Mouse (Mus musculus) adrenal gland, adult 10 weeks (tissue): ENCODE results near the gene Cfap43. TPM values are rescaled to one million over a fixed set of nuclear protein-coding genes. Genes with fewer than 3 reads are reported as not detected.

Experiments used
- polyA plus RNA-seq: library from polyadenylated mRNA; stranded (reverse); fragments of 350-450 nt; fragmentation: Illumina TruSeq; extraction: RNeasy Lipid Tissue Mini Kit (QIAGEN cat#74804); gene quantifications from one replicate; pipeline ENCODE4 v1.2.3, GENCODE M21; 2014; ENCODE audit warnings: low read depth, low replicate concordance

Cfap43 gene
- polyA plus RNA-seq = not detected

DNA sequence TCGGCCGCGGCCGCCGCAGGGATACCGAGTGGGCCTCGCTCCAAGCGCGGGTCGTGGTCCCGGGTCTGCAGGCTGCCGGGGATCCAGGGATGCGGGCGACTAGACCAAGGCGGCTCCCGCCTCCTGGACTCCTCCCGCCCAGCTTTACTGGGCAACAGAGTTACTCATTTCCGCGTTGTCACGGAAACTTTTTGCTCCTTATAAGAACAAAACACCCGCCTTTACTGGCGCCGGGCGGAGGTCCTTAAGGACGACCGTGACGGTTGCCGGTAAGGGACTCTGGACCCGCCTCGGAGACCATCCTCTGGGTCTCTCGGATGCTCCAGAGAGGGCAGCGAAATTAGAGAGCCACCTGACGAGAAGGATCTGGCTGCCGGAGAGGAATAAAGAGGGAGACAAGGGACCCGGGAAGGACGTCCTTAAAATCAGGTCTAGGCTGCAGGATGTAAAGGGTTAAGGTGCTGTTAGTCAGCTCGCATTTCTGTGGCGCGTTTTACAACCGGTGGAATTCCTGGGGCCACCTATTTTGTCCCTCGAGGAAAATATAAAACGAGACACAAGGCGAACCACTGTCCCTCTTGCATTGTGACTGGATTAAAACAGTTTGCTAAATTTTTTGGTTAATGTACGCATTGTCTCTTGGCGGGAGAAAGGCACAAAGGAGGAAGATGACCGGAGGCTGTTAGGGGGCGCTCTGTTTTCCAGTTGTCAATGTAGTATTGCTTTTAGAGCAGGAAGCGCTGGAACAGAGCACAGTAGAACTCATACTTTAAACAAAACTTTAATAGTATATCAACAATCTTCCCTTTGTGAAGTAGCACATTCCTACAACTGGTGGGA, at the start of gene Cfap43, which contains the start of gene Itprip:
Gene Cfap43 (minus strand): TSS at position 162 of the 840 bp plus-strand sequence.
Gene Itprip (minus strand): TSS at position 174 of the 840 bp plus-strand sequence.

DNA sequence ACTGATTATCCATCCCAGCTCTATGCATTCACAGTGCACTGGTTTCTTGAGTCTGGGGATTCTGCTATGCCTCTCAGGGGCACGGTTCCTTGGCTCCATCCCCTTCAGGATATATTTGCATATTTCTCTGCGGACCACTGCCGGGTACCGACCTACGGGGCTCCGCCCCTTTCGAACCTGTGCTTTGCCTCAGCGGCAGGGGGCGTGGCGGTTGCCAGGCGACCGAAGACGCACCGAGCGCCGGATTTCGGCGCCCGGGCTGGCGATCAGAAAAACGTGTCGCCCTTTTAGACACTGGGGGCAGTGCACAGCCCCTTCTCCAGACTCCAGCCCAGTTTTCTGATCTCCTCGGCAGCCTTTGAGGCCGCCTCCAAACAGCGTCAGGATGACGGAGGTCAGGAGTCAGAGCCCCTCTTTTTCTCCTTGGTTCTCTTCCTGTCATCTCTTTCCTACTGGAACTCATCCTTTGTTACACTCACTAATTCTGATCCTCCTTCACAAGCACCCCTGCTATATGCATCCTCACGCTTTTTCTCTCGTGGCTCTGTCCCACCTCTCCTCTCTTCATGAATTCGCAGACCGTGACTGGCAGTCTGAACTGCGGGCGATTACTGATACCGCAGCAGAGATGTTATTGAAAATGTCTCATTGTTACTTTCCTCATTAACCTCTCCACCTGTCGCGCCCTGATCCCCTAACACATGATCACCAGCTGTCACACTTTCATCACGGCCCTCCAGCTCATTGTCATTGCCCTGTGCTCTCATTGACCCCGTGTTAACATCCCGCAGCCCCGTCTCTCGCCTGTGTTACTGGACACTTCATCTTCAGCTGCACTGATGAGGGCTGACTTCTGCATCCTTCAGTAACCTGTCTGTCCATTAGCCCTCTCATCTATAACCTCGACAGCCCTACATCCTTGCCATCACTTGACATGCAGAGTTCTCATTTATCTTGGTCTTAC, 18.6 kb upstream of the Cfap43 start, which contains the start of gene Cfap58:
Gene Cfap58 (plus strand): TSS at position 233 of the 964 bp plus-strand sequence.

DNA sequence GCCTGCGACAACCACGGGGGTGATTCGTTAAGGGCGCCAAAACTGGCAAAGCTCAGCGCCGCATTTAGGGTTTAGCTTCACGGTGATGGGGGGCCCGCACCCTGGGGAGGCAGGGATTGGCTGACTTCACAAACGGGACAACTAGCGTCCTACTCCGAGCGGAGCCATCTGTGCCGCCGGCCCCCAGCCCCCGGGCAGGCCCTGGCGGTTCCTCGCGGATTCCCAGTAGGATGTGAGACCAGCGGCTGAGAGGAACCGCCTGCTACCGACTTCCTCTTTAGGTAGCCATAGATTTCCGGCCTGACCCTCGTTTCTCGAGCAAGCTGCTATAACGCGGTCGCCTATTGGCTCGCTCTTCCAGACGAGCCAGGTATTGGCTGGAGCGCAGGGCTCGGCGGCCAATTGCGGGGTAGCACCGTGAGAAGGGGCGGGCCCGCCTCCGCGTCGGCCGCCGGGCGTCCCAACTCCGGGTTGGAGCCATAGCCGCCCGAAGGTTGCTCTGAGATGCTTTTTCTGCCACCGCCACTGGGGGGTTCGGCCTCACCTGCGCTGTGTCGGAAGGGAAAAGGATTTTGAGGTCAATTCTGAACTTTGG, 53.6 kb downstream of the Cfap43 start, which contains the start of gene Gsto2:
Gene Gsto2 (plus strand): TSS at position 182 of the 595 bp plus-strand sequence.

DNA sequence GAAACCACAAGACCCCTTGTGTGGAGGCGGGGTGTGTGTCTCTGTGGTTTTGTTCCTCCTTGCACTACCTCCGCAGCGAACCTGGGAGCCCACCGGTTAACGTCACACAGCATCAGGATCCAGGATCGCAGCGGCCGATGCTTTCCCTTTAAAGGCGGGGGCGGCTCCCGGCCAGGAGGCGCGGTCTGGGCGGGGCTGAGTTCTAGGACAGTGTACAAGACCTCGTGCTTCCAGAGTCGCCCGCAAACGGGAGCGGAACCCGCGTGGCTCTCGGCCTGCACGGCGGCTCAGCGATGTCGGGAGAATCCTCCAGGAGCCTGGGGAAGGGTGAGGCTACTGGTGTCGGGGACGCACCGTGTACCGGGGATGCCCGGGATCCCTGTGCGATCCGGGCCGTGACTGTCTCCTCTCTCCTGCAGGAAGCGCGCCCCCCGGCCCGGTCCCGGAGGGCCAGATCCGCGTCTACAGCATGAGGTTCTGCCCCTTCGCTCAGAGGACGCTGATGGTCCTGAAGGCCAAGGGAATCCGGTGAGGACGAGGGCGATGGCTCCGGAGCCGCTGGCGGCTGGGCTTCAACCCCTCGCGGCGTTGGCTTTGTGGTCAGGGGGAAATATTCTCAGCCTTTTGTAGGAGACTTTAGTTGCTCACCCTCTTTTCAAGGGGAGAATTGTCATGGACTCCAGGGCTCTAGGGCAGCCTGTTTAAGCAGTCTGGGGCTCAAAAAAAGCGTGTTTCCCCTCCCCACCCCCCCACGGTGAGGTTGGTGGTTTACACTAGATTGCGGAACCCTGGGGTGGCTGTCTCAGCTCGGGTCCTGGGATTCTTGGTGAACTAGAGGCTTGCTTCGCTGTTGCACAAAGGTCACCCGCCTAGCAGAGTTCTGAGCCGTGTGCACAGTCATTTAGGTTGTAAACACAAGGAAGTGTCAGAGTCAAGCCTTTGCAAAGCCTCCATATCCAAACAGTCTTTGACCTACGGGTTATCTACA, 64.0 kb downstream of the Cfap43 start, which contains the start of gene Gsto1:
Gene Gsto1 (plus strand): TSS at position 175 of the 988 bp plus-strand sequence.

DNA sequence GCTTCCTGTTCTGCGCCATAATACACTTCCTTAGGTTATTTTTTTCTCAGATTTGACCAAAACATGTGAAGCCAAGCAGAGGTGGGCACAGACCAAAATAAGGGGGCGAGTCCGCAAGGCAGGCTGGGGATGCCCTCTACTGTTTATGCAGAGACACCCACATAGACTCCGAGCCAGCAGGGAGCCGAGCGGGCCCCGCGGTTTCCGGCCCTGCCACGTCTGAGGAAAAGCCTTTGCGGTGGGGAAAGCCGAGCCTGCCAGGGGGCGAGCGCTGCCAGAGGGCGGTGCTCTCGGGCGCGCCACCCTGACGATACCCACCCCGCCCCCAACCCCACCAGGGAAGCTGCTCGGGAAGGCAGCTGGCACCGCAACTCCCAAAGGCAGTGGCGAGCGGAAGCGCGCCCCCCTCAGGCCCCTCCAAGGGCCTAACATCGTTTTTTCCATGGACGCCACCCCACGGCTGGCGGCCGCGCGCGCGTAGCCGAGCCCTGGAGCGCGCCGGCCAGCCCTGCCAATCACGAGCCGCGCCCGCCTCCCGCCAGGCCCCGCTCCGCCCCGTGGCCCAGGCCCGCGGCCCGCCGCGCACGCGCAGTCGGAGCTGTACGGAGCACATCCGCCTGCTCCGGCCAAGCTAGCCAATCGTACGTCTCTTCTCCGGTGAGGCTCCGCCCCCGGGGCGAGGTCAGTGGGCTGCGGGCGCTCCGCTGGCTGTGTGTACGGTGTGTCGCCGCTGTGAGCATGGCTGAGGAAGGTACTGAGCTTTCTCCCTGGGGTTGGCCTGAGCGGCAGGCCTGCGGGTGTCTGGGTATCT, 187.8 kb downstream of the Cfap43 start, which contains the start of gene Sfr1:
Gene Sfr1 (plus strand): TSS at position 612 of the 811 bp plus-strand sequence.

DNA sequence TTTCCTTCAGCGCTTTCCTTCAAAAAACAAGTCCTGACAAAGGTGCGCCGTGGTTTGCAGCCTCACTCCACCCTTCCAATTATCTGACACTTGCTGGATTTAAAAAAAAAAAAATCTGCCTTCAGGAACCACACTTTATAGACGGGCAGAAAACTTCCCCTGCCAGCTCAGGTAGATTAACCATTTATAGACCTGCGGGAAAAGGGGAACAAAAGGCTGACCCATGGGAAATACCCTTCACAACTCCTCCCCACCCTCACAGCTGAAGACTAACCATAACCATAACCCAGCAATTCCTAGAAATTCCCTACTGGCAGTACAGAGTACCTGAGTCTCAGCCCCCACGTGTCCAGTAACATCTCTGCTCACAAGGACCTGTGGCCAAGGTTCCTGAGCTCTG, 227.1 kb downstream of the Cfap43 start, which contains the start of gene Col17a1:
Gene Col17a1 (minus strand): TSS at position 101 of the 400 bp plus-strand sequence.

Other genes starting within 250 kb of the Cfap43 start
- gene Col17a1, start 227.2 kb downstream of the Cfap43 start, polyA plus RNA-seq = not detected
- 399 TPM for gene Sfr1, start 187.6 kb downstream of the Cfap43 start, polyA plus RNA-seq
- 113 TPM for gene Gsto1, start 64.3 kb downstream of the Cfap43 start, polyA plus RNA-seq
- 0.76 TPM for gene Gsto2, start 53.8 kb downstream of the Cfap43 start, polyA plus RNA-seq
- gene Itprip, start within 50 bp of the Cfap43 start, polyA plus RNA-seq = 0.76 TPM
- gene Cfap58, start 18.4 kb upstream of the Cfap43 start, polyA plus RNA-seq = not detected